Mouse (Mus musculus) induced T-regulatory cell, adult 2 months (primary cell): Measurements from ENCODE around the gene Endou.

Source experiments
- DNase-seq: peaks from one replicate; pipeline ENCODE4 v3.0.0-alpha.2; 2012; ENCODE audit warnings: low read depth

The Endou gene

GRCm38 (mm10) chr15:97754476-97754875 lies 23.3 kb upstream of the Endou start:
- no peak for DNase-seq

- no peak for DNase-seq
Measured at GRCm38 (mm10) chr15:97752491-97752890, 21.4 kb upstream of the Endou start.

GRCm38 (mm10) chr15:97751676-97752075 lies 20.5 kb upstream of the Endou start:
- peak; percentile 70 for DNase-seq

DNA sequence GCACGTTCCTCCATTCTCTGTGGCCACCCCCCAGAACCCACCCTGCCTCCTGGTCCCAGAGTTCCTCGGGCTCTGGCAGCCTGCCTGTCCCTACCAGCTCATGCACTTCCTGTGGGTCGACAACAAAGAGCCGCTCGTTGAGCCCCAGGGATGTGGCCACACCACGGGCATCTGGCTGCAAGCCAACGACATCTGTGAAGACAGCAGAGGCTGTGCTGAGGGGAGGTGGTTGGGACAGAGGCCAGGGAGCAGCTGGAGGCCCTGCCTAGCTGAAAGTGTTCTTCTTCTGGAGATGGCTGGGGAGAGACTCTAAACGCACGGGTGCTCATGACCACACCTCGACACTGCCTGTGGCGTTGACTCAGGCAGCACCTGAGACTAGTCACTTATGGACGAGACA lies 19.6 kb upstream of the Endou start:
- peak; percentile 31 for DNase-seq

DNA sequence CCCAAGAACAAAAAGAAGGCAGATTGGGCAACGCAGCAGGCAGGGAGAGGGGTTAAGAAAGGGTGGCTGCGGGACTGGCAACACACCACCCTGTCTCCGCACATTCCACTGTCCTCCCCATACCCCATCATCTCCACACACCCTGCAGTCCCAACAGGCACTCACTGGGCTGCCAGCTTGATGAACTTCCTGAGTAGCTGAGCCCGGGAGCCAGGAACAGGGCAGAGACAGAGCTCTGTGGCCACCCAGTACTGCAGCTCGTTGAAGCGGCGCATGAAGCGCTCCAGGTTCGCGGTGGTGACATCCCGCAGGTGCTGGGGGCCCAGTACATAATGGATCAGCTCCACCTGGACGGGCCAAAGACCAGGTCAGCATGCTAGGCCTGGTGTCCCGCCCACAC lies 18.7 kb upstream of the Endou start:
- no peak for DNase-seq

DNA sequence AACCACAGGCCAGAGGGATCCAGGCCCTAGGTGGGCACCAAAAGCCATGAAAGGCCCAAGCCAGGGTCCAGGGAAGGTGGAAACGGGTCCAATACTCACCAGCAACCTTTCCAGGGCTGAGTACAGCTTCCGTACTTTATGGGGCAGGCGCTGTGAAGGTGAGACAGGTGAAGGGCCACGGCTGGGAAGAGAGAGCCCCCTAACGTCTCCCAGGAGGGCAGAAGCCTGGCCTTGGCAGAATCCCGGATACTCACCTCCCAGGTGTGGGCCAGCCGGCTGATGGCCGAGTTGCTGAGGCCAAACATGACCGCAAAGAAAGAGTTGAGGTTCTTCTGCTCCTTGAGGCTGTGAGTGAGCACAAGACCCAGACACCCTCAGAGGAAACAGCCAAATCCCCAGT lies 18.3 kb upstream of the Endou start:
- no peak for DNase-seq

GRCm38 (mm10) chr15:97748964-97749363 lies 17.8 kb upstream of the Endou start:
- DNase-seq, result no peak

GRCm38 (mm10) chr15:97748309-97748708 lies 17.2 kb upstream of the Endou start:
- peak; percentile 51 for DNase-seq

DNA sequence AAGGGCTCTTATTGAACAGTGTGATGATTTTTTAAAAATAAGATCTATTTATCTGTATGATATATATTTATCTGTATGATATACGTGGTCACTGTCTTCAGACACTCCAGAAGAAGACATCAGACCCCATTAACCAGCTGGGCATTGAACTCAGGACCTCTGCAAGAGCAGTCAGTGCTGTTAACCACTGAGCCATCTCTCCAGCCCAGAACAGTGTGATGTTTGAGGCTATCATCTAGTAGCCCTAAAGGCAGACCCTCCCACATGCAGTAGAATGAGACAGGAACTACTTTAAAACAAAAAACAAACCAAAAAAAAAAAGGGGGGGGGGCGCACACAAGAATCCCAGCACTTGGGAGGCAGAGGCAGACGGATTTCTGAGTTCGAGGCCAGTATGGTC lies 16.3 kb upstream of the Endou start:
- no peak for DNase-seq

- DNase-seq, result no peak
Measured at GRCm38 (mm10) chr15:97746748-97747147, 15.6 kb upstream of the Endou start.

GRCm38 (mm10) chr15:97746278-97746677 lies 15.1 kb upstream of the Endou start:
- no peak for DNase-seq

DNA sequence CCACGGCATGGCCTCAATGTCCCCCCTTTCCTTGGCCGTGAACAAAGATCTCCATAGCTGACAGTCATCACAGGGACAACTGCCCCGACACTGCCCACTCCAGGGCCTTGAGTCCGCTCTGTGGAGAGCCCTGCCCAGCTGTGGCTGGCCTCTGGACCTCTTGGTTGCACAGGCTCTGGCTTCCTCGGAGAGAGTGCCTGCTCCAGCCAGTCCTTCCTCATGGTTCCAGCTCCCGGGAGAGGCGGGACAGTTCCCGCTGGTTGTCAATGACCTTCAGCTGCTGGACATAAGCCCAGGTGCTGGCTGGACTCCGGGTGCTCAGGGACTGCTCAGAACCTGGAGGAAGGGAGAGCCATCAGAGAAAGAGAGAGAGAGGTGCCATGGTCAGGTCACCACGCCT lies 14.2 kb upstream of the Endou start:
- DNase-seq, result no peak

DNA sequence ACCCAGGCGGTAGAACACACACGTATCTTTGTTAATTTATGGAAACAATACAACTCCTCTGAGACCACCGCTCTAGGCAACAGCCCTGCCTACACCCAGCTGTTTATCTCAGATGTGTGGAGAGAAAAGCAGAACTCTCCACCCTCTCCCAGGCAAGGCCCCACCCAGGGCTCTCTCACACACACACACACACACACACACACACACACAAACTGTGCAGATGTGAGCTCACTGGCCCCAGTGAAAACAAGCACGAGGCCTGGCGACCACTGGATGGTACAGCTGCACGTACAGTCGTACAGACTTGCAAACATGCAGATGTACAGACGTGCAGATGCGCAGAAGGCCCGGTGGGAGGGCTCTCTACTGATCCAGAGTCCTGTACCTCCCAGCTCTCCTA lies 13.8 kb upstream of the Endou start:
- no peak for DNase-seq

- no peak for DNase-seq
Measured at GRCm38 (mm10) chr15:97743961-97744525, 12.9 kb upstream of the Endou start.

DNA sequence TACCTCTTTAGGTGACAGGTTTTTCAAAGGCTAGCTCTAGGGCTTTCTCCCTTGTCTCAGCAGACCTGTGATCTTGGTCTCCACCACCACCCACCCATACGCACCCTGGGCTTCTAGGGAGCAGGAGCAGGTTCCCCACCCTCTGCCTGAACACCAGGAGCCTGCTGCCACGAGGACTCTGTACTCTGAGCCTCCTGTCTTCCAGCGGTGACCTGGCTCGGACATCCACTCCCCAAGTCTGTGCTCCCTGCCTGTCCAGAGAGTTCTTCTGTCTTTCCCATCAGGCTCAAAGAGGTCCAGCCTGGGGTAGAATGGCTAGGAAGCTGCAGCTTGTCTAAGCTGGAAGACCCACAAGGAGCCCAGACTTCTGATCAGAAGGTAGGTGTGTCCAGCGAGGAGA lies 12.1 kb upstream of the Endou start:
- no peak for DNase-seq

GRCm38 (mm10) chr15:97742600-97742999 lies 11.5 kb upstream of the Endou start:
- no peak for DNase-seq

DNA sequence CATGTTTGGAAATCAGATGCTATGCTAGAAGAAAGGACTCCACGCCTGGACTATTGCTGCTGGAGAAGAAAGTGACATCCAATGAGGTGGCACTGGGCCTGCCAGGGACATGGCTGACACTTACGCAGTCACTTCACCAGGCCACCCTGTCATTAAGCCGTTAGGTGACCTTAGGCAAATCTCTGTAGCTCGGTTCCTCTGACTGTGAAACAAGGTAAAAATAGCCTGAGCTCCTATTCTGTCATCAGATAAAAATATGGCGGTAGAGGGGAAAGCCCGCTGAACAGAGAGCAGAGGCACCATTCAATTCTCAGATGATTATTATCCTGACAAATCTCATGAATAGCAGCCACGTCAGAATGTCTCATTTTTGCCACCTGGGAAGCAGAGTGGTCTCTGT lies 10.9 kb upstream of the Endou start:
- no peak for DNase-seq

DNA sequence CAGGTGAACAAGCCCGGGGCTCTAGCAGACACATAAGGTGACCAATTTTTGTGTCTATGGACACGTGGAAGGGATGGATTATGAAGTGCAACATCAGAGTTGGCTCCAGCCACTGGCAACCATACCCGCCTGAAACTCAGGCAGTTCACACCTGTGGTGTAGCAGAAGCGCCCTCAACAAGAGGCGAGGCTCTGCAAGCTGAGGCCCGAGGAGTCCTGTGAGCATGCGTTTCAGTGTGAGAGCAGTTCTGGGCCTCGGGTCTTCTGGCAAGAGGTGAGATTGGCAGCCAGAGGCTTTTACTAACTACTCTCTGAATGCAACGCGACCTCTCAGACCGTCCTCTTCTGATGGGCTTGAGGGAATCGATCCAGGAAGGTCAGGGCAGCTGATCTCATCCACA lies 10.5 kb upstream of the Endou start:
- DNase-seq, result no peak

- DNase-seq, result no peak
Measured at GRCm38 (mm10) chr15:97740283-97740732, 9.2 kb upstream of the Endou start.

DNA sequence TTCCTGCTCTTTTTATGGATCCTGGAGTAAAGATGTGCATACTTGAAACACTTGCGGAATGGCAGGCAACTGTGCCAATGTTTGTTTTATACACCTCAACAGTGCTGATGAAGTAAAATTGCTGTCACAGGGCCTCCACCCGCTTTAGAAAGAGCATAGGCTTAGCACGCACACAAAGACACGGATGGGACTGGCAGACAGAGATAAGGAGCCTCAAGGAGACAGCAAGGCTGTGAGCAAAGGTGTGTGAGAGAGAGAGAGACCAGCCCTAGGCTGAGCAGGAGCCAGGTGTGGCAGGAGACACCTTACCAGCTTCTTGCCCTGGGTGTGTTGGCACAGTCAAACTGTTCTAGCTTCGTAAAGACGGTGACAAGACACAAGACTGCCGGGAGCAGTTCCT lies 7.8 kb upstream of the Endou start:
- no peak for DNase-seq

DNA sequence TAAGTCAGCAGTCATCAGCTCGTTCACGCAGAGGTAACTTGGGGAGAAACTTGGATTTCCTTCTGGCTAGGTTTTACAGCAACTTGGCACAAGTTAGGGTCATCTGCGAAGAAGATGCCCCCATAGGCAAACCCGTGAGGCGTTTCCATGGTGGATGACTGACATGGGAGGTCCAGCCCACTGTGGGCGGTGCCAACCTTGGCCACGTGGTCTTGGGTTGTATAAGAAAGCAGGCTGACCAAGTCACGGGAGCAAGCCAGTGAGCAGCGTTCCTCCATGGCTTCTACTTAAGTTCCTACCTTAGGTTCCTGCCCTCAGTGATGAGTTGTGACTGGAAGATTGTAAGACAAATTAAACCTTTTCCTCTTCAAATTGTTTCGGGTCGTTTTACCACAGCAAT lies 849 bp upstream of the Endou start:
- no peak for DNase-seq

GRCm38 (mm10) chr15:97730365-97730764 lies 774 bp downstream of the Endou start:
- no peak for DNase-seq

DNA sequence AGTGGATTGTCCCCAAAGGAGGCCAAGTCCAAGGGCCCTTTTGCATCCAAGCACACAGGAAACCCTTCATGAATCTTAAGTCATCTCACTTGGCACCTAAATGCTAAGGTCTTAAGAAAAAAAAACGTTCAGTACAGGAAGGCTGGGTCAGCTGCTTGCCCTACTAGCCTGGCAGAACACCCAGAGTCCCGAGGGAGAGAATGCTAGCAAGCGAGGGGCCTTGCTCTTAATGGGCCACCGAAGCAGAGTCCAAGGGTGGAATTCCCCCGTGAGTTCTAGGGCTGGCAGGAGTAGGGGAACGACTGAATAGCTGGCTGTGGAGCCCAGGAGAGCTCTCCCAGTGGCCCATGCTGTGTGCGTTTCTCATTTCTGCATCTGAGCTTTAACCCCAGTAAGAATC lies 2.3 kb downstream of the Endou start:
- no peak for DNase-seq

GRCm38 (mm10) chr15:97728394-97728793 lies 2.7 kb downstream of the Endou start:
- no peak for DNase-seq

DNA sequence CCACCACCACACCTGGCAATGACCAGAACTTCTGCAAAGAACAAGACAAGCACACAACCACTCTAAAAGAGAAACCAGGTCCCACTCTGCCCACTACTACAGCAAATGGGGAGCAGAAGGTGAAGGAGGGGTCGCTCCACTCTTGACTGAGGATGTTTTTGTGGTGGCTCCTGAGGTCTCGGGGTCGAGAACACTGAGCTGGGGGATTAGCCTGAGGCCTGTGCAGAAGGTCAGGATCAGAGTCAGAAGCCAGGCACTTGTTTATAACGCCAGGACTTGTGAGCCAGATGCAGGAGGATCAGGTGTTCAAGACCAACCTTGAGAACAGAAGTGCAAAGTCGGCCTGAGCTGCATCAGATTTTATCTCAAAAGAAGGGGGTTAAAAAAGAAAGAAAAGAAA lies 3.6 kb downstream of the Endou start:
- no peak for DNase-seq
